Mouse (Mus musculus) megakaryocyte progenitor cell, adult 5-6 weeks (primary cell): Measurements from ENCODE around the gene Ncf2. TPM values are rescaled to one million over a fixed set of nuclear protein-coding genes. Genes with fewer than 3 reads are reported as not detected.

ENCODE experiments used
- ATAC-seq: replicated peaks from 2 replicates; pipeline ENCODE4 v1.8.0; 2016; ENCODE audit warnings: mild to moderate bottlenecking, moderate TSS enrichment, inconsistent platforms; ENCODE audit not compliant: poor library complexity
- total RNA-seq, 2 experiments: library from RNA; stranded (forward) in 1 of 2; stranded (reverse) in 1 of 2; fragments of 157-497, 149-512 nt in 1 of 2; fragments of 200-1000 nt in 1 of 2; gene quantifications; 2 replicates each; pipeline versions ENCODE4 v1.2.3 to v1.2.4; 2015 to 2017

Ncf2 gene
- total RNA-seq, 2 experiments from 2014 or later: 85.0 to 119 TPM

- peak; percentile 56 for ATAC-seq
Observed at GRCm38 (mm10) chr1:152795688-152796255, 4.2 kb upstream of the Ncf2 start.

- ATAC-seq: peak; percentile 43
Observed at GRCm38 (mm10) chr1:152796683-152797263, 3.2 kb upstream of the Ncf2 start.

- peak; percentile 91 for ATAC-seq
Observed at GRCm38 (mm10) chr1:152798125-152798524, 1.9 kb upstream of the Ncf2 start.

- no peak for ATAC-seq
Observed at GRCm38 (mm10) chr1:152800633-152801176, 711 bp downstream of the Ncf2 start.

- ATAC-seq: peak; percentile 38
Observed at GRCm38 (mm10) chr1:152804907-152805306, 4.9 kb downstream of the Ncf2 start.

- ATAC-seq: peak; percentile 79
Observed at GRCm38 (mm10) chr1:152807619-152808391, 7.8 kb downstream of the Ncf2 start.

- ATAC-seq: peak; percentile 8; the same call in 1 of the 2 replicates
Observed at GRCm38 (mm10) chr1:152808392-152808680, 8.3 kb downstream of the Ncf2 start.

- no peak for ATAC-seq
Observed at GRCm38 (mm10) chr1:152809541-152810252, 9.7 kb downstream of the Ncf2 start.

- peak; percentile 46 for ATAC-seq
Observed at GRCm38 (mm10) chr1:152810533-152811439, 10.8 kb downstream of the Ncf2 start.

GRCm38 (mm10) chr1:152815265-152815701 is 15.3 kb downstream of the Ncf2 start:
- peak; percentile 86 for ATAC-seq

GRCm38 (mm10) chr1:152817027-152817769 is 17.2 kb downstream of the Ncf2 start:
- no peak for ATAC-seq

GRCm38 (mm10) chr1:152817794-152818193 is 17.8 kb downstream of the Ncf2 start:
- ATAC-seq: no peak

- no peak for ATAC-seq
Observed at GRCm38 (mm10) chr1:152819558-152819957, 19.6 kb downstream of the Ncf2 start.

- ATAC-seq: no peak
Observed at GRCm38 (mm10) chr1:152820911-152821695, 21.1 kb downstream of the Ncf2 start.

GRCm38 (mm10) chr1:152821746-152822145 is 21.8 kb downstream of the Ncf2 start:
- ATAC-seq: no peak

- ATAC-seq: peak; percentile 43; the same call in 1 of the 2 replicates
Observed at GRCm38 (mm10) chr1:152824206-152824605, 24.2 kb downstream of the Ncf2 start.

- ATAC-seq: 0 out of 2 replicates have a peak, but pooled peaks have one; percentile 37
Observed at GRCm38 (mm10) chr1:152826446-152826845, 26.5 kb downstream of the Ncf2 start.

- ATAC-seq: no peak
Observed at GRCm38 (mm10) chr1:152828168-152828567, 28.2 kb downstream of the Ncf2 start.
